Mouse (Mus musculus): ENCODE measurements at regions not wholly inside any gene's neighbourhood (a gene's known extent, or its start where the extent isn't known, plus 50 kb on each side); places are given as distances from the start of the nearest gene placed in this dataset.

DNA sequence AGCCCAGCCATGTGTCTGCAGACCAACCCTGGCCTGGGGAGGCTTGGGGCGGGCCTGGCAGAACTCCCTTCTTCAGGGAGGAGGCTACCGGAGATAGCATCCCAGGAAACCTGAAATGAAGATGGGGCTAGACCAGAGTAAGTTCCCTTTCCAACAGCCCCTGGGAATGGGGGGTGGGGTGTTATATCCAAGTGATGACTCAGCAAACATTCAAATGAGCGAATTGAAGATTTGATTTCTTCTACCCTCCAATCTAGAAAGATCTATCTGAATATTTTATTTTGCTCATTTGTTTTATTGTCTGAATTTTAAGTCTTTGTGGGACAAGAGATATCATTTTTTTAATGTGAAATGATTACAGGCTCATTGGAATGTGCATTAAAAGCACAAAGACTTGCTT lies 185.0 kb downstream of the Gm826 start:
- 84% methylated on average over 3 of the region's 3 CpGs for WGBS
- Histone ChIP-seq H3K27ac (ENCODE audit: insufficient read depth, low read depth, low read length) (no peak overlapping the region), H3K4me1 (ENCODE audit: control insufficient read depth, insufficient read depth, insufficient read length, low read length) (no peaks in the 10 kb centered on the region), H3K4me3 (ENCODE audit: low read depth, low read length) (no peak overlapping the region), H3K27me3 (ENCODE audit: control insufficient read depth, insufficient read depth, low read length) (no peaks in the 10 kb centered on the region), H3K36me3 (ENCODE audit: control insufficient read depth, insufficient read depth, low read length) (no peaks in the 10 kb centered on the region)
- TF ChIP-seq CTCF (IDR thresholded peaks at IDR 0.05; ENCODE audit: extremely low read depth, insufficient read length, insufficient replicate concordance, low read depth, low read length), result no peak
- TF ChIP-seq POLR2A (IDR thresholded peaks at IDR 0.05; ENCODE audit: low read depth, low read length), result no peak

DNA sequence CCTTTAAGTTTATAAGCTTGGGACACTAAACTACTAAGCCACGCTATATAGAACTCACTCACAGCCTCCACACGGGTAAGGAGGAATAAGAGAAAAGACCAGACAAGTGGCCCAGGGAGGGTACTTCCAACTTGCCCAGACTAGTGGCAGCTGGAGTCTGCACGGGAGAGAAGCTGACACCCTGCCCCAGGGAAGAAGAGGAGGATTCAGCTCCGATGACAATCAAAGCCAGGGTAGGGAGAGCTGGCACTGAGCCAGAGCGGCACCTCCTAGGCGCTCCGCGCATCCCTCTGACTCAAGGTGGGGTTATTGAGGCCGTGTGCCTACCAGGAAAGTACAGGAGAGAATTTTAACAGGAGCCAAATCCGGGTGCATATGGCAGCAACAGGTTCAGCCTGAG lies 185.4 kb downstream of the Gm826 start:
- TF ChIP-seq POLR2A (IDR thresholded peaks at IDR 0.05; ENCODE audit: low read depth, low read length) (no peak), CTCF (IDR thresholded peaks at IDR 0.05; ENCODE audit: extremely low read depth, insufficient read length, insufficient replicate concordance, low read depth, low read length) (no peak)
- Histone ChIP-seq H3K4me1 (ENCODE audit: control insufficient read depth, insufficient read depth, insufficient read length, low read length) (no peaks in the 10 kb centered on the region), H3K27ac (ENCODE audit: insufficient read depth, low read depth, low read length) (no peak overlapping the region), H3K27me3 (ENCODE audit: control insufficient read depth, insufficient read depth, low read length) (no peaks in the 10 kb centered on the region), H3K36me3 (ENCODE audit: control insufficient read depth, insufficient read depth, low read length) (no peaks in the 10 kb centered on the region), H3K4me3 (ENCODE audit: low read depth, low read length) (no peak overlapping the region)
- 59% methylated on average over 10 of the region's 10 CpGs for WGBS

DNA sequence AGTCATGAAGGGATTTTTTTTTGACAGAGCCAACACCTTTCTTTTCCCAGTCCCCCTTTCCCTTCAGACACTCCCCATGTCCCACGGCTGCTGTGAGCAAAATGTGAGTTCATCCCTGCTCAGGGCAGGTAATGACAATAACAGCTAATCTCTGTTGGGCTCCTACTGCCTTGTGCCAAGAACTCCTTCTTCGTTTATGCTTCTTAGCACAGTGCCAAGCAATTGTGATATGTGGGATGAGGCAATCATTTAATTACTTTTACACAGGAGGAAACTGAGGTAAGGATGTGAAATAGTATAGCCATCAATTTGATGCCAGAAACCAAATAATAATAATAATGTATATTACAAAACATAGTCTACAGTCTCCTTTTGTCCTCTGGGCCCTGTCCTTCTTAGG lies 185.9 kb downstream of the Gm826 start:
- no peak for TF ChIP-seq CTCF (IDR thresholded peaks at IDR 0.05; ENCODE audit: extremely low read depth, insufficient read length, insufficient replicate concordance, low read depth, low read length)
- no peak for TF ChIP-seq POLR2A (IDR thresholded peaks at IDR 0.05; ENCODE audit: low read depth, low read length)
- no peak overlapping the region for H3K4me3 ChIP-seq (ENCODE audit: low read depth, low read length)
- H3K27me3 ChIP-seq (ENCODE audit: control insufficient read depth, insufficient read depth, low read length), result no peaks in the 10 kb centered on the region
- 31% methylated on average over 2 of the region's 2 CpGs for WGBS
- no peak overlapping the region for H3K27ac ChIP-seq (ENCODE audit: insufficient read depth, low read depth, low read length)
- H3K4me1 ChIP-seq (ENCODE audit: control insufficient read depth, insufficient read depth, insufficient read length, low read length), result no peaks in the 10 kb centered on the region
- no peaks in the 10 kb centered on the region for H3K36me3 ChIP-seq (ENCODE audit: control insufficient read depth, insufficient read depth, low read length)

DNA sequence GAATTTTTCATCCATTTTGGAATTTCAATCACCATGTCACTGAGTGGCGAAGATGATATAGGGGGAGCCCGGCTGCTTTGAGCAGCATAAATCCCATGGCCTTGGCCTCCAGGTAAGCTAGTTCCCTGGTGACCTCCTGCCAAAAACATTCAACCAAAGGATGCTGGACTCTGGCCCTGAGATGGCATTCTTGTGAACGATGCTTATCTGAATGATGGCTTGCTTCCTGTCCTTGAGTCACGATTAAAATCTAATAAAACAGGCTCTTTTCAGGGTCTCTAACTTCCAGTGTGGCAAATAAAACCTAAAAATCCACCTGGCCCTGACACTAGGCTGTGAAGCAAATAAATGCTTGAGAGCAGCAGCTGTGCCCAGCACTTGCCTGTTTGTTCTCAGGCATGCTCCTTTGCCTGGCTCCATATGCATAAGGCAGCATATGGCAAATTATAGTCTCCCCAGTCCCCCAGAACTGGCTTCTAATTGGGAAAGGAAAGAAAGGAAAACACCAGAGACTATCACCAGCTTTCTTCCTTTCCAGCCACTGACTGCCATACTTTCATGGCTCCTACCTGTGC lies 193.7 kb downstream of the Gm826 start:
- Histone ChIP-seq H3K36me3 (ENCODE audit: control insufficient read depth, insufficient read depth, low read length) (no peaks in the 10 kb centered on the region), H3K4me1 (ENCODE audit: control insufficient read depth, insufficient read depth, insufficient read length, low read length) (no peaks in the 10 kb centered on the region)
- 64% methylated on average over 4 of the region's 4 CpGs for WGBS

DNA sequence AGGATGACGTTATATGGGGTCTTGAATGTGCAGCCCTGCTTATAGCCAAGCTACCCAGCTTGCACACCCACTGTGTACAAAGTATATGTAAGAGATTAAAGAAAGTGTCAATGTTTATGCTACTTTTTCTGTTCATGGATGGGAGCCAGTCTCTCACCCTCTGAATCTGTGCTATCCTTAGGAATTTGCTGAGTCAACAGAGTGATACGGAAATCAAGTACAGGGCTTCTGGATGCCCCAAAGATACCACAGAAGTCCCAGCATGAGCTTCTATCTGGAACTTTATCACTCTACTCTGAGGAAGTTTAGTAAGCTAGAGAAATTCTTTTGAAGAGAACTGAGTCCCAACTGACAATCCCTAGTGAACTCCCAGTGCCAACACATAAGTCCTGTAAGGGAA lies 195.9 kb downstream of the Gm826 start:
- no peaks in the 10 kb centered on the region for H3K27me3 ChIP-seq (ENCODE audit: control insufficient read depth, insufficient read depth, low read length)
- H3K36me3 ChIP-seq (ENCODE audit: control insufficient read depth, insufficient read depth, low read length), result no peaks in the 10 kb centered on the region
- TF ChIP-seq CTCF (IDR thresholded peaks at IDR 0.05; ENCODE audit: extremely low read depth, insufficient read length, insufficient replicate concordance, low read depth, low read length) (no peak), POLR2A (IDR thresholded peaks at IDR 0.05; ENCODE audit: low read depth, low read length) (no peak)
- no peaks in the 10 kb centered on the region for H3K4me1 ChIP-seq (ENCODE audit: control insufficient read depth, insufficient read depth, insufficient read length, low read length)
- WGBS, result 66% methylated on average over 2 of the region's 2 CpGs
- no peak overlapping the region for H3K27ac ChIP-seq (ENCODE audit: insufficient read depth, low read depth, low read length)
- H3K4me3 ChIP-seq (ENCODE audit: low read depth, low read length), result no peak overlapping the region

More for the DNA sequence above, 193.7 kb downstream of the Gm826 start:
- H3K27ac ChIP-seq (ENCODE audit: insufficient read depth, low read depth, low read length), result no peak overlapping the region
- TF ChIP-seq POLR2A (IDR thresholded peaks at IDR 0.05; ENCODE audit: low read depth, low read length) (no peak), CTCF (IDR thresholded peaks at IDR 0.05; ENCODE audit: extremely low read depth, insufficient read length, insufficient replicate concordance, low read depth, low read length) (no peak)
- H3K4me3 ChIP-seq (ENCODE audit: low read depth, low read length), result no peak overlapping the region
- H3K27me3 ChIP-seq (ENCODE audit: control insufficient read depth, insufficient read depth, low read length), result no peaks in the 10 kb centered on the region

DNA sequence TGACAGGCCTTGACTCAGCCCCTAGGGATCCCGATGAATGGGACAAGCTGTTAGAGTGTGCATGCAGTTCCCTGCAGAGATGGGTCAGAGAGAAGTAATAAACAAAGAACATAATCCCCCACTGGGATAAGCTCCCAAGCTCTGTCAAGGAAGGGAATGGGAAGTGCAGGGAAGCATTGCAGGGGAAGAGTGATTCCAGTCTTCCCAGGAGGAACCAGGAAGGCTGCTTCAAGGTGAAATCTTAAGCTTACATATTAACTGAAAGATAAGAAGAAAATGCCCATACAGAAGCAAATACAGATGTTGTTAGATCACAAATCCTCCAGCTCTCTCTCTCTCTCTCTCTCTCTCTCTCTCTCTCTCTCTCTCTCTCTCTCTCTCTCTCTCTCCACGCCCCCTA lies 202.2 kb downstream of the Gm826 start:
- H3K27ac ChIP-seq (ENCODE audit: insufficient read depth, low read depth, low read length), result no peak overlapping the region
- no peak overlapping the region for H3K4me3 ChIP-seq (ENCODE audit: low read depth, low read length)
- 9% methylated on average over 2 of the region's 2 CpGs for WGBS
- no peaks in the 10 kb centered on the region for H3K36me3 ChIP-seq (ENCODE audit: control insufficient read depth, insufficient read depth, low read length)
- H3K4me1 ChIP-seq (ENCODE audit: control insufficient read depth, insufficient read depth, insufficient read length, low read length), result no peaks in the 10 kb centered on the region
- no peaks in the 10 kb centered on the region for H3K27me3 ChIP-seq (ENCODE audit: control insufficient read depth, insufficient read depth, low read length)
- TF ChIP-seq POLR2A (IDR thresholded peaks at IDR 0.05; ENCODE audit: low read depth, low read length) (no peak), CTCF (IDR thresholded peaks at IDR 0.05; ENCODE audit: extremely low read depth, insufficient read length, insufficient replicate concordance, low read depth, low read length) (no peak)

DNA sequence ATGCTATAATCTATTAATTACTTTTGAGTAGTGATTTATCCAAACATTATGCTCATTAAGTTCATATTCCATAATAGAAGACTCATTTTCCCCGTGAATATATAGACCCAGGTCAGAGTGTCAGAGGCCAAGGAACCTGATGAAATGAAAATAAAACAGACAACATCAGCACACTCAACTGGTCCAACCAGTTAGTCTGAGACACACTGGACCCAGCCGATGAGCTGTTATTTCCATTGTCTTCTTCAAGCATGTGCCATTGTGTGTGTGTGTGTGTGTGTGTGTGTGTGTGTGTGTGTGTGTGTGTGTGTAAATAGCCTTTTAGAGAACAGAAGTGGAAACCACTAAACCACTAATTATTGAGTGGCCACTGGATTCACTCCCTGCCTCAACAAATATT lies 202.6 kb downstream of the Gm826 start:
- Histone ChIP-seq H3K4me1 (ENCODE audit: control insufficient read depth, insufficient read depth, insufficient read length, low read length) (no peaks in the 10 kb centered on the region), H3K27me3 (ENCODE audit: control insufficient read depth, insufficient read depth, low read length) (no peaks in the 10 kb centered on the region), H3K4me3 (ENCODE audit: low read depth, low read length) (no peak overlapping the region), H3K27ac (ENCODE audit: insufficient read depth, low read depth, low read length) (no peak overlapping the region), H3K36me3 (ENCODE audit: control insufficient read depth, insufficient read depth, low read length) (no peaks in the 10 kb centered on the region)
- WGBS, result 20% methylated on average over 2 of the region's 2 CpGs
- TF ChIP-seq CTCF (IDR thresholded peaks at IDR 0.05; ENCODE audit: extremely low read depth, insufficient read length, insufficient replicate concordance, low read depth, low read length), result no peak
- TF ChIP-seq POLR2A (IDR thresholded peaks at IDR 0.05; ENCODE audit: low read depth, low read length), result no peak
